Mouse (Mus musculus) intestine, postnatal 0 days (tissue): ENCODE data around the gene Sost. TPM values are rescaled to one million over a fixed set of nuclear protein-coding genes. Genes with fewer than 3 reads are reported as not detected.
A peak's percentile ranks its signal among the peaks of the same experiment; 100 is the strongest.

Experiments used
- ATAC-seq: fragments of 200-750 bp; cut with Nextera tagmentation; 2 replicates; pipeline ENCODE4 v1.8.0; 2017; ENCODE audit warnings: mild to moderate bottlenecking, moderate TSS enrichment, moderate library complexity
- H3K27ac ChIP-seq: fragments of 300-500 bp; sonication (generic); 2 replicates; pipeline ENCODE4 v1.5.1; 2014; ENCODE audit warnings: mild to moderate bottlenecking, low read depth, low read length, moderate library complexity
- H3K27me3 ChIP-seq: fragments of 300-500 bp; sonication (generic); replicated peaks from 2 replicates; pipeline ENCODE4 v1.6.1; 2014; ENCODE audit warnings: low read length, mixed read lengths; ENCODE audit not compliant: control insufficient read depth, insufficient read depth
- H3K36me3 ChIP-seq: fragments of 300-500 bp; sonication (generic); 2 replicates; pipeline ENCODE4 v1.6.1; 2014; ENCODE audit warnings: mild to moderate bottlenecking, moderate library complexity; ENCODE audit not compliant: control insufficient read depth, insufficient read depth
- H3K4me1 ChIP-seq: fragments of 300-500 bp; sonication (generic); replicated peaks from 2 replicates; pipeline ENCODE4 v1.6.1; 2014; ENCODE audit warnings: antibody characterized with exemption, low read length, mixed read lengths; ENCODE audit not compliant: control insufficient read depth, insufficient read depth
- H3K4me2 ChIP-seq: fragments of 300-500 bp; sonication (generic); replicated peaks from 2 replicates; pipeline ENCODE4 v1.6.1; 2014; ENCODE audit warnings: low read depth, mild to moderate bottlenecking, moderate library complexity
- H3K4me3 ChIP-seq: fragments of 300-500 bp; sonication (generic); 2 replicates; pipeline ENCODE4 v1.5.1; 2014; ENCODE audit warnings: low read depth, low read length
- H3K9ac ChIP-seq: fragments of 300-500 bp; sonication (generic); 2 replicates; pipeline ENCODE4 v1.6.1; 2014; ENCODE audit warnings: mild to moderate bottlenecking, low read depth, low read length
- H3K9me3 ChIP-seq: fragments of 300-500 bp; sonication (generic); 2 replicates; pipeline ENCODE4 v1.6.1; 2016; ENCODE audit warnings: mixed run types; ENCODE audit not compliant: control insufficient read depth
- CTCF ChIP-seq: sonication (generic); IDR thresholded peaks from 2 replicates; pipeline ENCODE4 v1.5.1; 2016; ENCODE audit warnings: low read depth, mild to moderate bottlenecking, control low read depth, antibody characterized with exemption, moderate library complexity
- WGBS: fragments of 180-500 bp; shearing (Covaris S2); extraction: QIAGEN DNeasy Blood & Tissue Kit; methylation state at CpG from one replicate; pipeline ENCODE4 v1.1.7; 2014; 5-methylcytosine and 5-hydroxymethylcytosine counted together
- polyA plus RNA-seq: library from polyadenylated mRNA; unstranded; fragments of >200 nt; fragmentation: Nextera tagmentation; extraction: Ambion mirVana; gene quantifications from 2 replicates; pipeline ENCODE4 v1.2.1, GENCODE M21; 2015

Sost gene
- polyA plus RNA-seq, 1 experiment from 2014 or later = not detected

- TF ChIP-seq CTCF = peak; percentile 39
- H3K9ac ChIP-seq = no peak overlapping the region
- no peak for ATAC-seq
- H3K9me3 ChIP-seq = no peaks in the 10 kb centered on the region
- no peaks in the 10 kb centered on the region for H3K27me3 ChIP-seq
- 32% methylated on average over 5 of the region's 5 CpGs for WGBS
- no peak overlapping the region for H3K4me2 ChIP-seq
- no peaks in the 10 kb centered on the region for H3K4me1 ChIP-seq
- no peak overlapping the region for H3K4me3 ChIP-seq
- H3K36me3 ChIP-seq = no peaks in the 10 kb centered on the region
- no peak overlapping the region for H3K27ac ChIP-seq
Measured at GRCm38 (mm10) chr11:101946525-101946924, 20.3 kb downstream of the Sost start.

GRCm38 (mm10) chr11:101943055-101943454, 23.8 kb downstream of the Sost start:
- Histone ChIP-seq H3K36me3 (no peaks in the 10 kb centered on the region), H3K4me3 (no peak overlapping the region), H3K9ac (no peak overlapping the region), H3K27me3 (peaks cover 4% of the 10 kb centered on the region), H3K4me2 (no peak overlapping the region), H3K9me3 (no peaks in the 10 kb centered on the region), H3K27ac (no peak overlapping the region), H3K4me1 (no peaks in the 10 kb centered on the region)
- no peak for TF ChIP-seq CTCF
- 45% methylated on average over 3 of the region's 3 CpGs for WGBS
- no peak for ATAC-seq

GRCm38 (mm10) chr11:101937108-101937507, 29.7 kb downstream of the Sost start:
- H3K9ac ChIP-seq = 0 out of 2 replicates have a peak overlapping the region, but pooled peaks have one; percentile 7
- ATAC-seq = 0 out of 2 replicates have a peak, but pooled peaks have one; percentile 36
- H3K27me3 ChIP-seq = peaks cover 4% of the 10 kb centered on the region
- H3K27ac ChIP-seq = no peak overlapping the region
- no peaks in the 10 kb centered on the region for H3K9me3 ChIP-seq
- no peak for TF ChIP-seq CTCF
- no peaks in the 10 kb centered on the region for H3K36me3 ChIP-seq
- H3K4me2 ChIP-seq = peak overlapping the region; percentile 77
- peak overlapping the region; percentile 39 for H3K4me3 ChIP-seq
- 1% methylated on average over 32 of the region's 32 CpGs for WGBS
- H3K4me1 ChIP-seq = 0 out of 2 replicates have a peak, but pooled peaks cover 4% of the 10 kb centered on the region

- Histone ChIP-seq H3K9ac (no peak overlapping the region), H3K27me3 (peaks cover 4% of the 10 kb centered on the region), H3K4me3 (no peak overlapping the region), H3K36me3 (no peaks in the 10 kb centered on the region), H3K4me2 (no peak overlapping the region), H3K4me1 (0 out of 2 replicates have a peak, but pooled peaks cover 4% of the 10 kb centered on the region), H3K27ac (no peak overlapping the region), H3K9me3 (no peaks in the 10 kb centered on the region)
- ATAC-seq = no peak; the same call in 1 of the 2 replicates
- TF ChIP-seq CTCF = no peak
- WGBS = 48% methylated on average over 7 of the region's 7 CpGs
Measured at GRCm38 (mm10) chr11:101936421-101936820, 30.4 kb downstream of the Sost start.

- TF ChIP-seq CTCF = no peak
- Histone ChIP-seq H3K4me2 (no peak overlapping the region), H3K9me3 (no peaks in the 10 kb centered on the region), H3K36me3 (no peaks in the 10 kb centered on the region), H3K4me3 (no peak overlapping the region), H3K27ac (no peak overlapping the region), H3K27me3 (peaks cover 4% of the 10 kb centered on the region), H3K9ac (no peak overlapping the region), H3K4me1 (0 out of 2 replicates have a peak, but pooled peaks cover 4% of the 10 kb centered on the region)
- ATAC-seq = no peak
- 39% methylated on average over 3 of the region's 3 CpGs for WGBS
Measured at GRCm38 (mm10) chr11:101935743-101936142, 31.1 kb downstream of the Sost start.

- H3K4me1 ChIP-seq = 0 out of 2 replicates have a peak, but pooled peaks cover 4% of the 10 kb centered on the region
- H3K9ac ChIP-seq = no peak overlapping the region
- no peak overlapping the region for H3K27ac ChIP-seq
- no peaks in the 10 kb centered on the region for H3K36me3 ChIP-seq
- ATAC-seq = no peak
- WGBS = 53% methylated on average over 4 of the region's 4 CpGs
- no peak for TF ChIP-seq CTCF
- peaks cover 5% of the 10 kb centered on the region for H3K27me3 ChIP-seq
- no peak overlapping the region for H3K4me3 ChIP-seq
- no peaks in the 10 kb centered on the region for H3K9me3 ChIP-seq
- H3K4me2 ChIP-seq = no peak overlapping the region
Measured at GRCm38 (mm10) chr11:101931978-101932377, 34.8 kb downstream of the Sost start.
